Mouse (Mus musculus) thymus, postnatal 4 days (tissue): ENCODE measurements around the gene Itgb2l.
"Not testable (repeated sequence)": the region's sequence is repeated elsewhere in the genome, so short reads cannot be mapped to it uniquely, and the experiment has no call there.

Experiments used
- DNase-seq: peaks from one replicate; pipeline ENCODE4 v3.0.0; 2021

Itgb2l gene

GRCm38 (mm10) chr16:96443468-96443867, at the start of gene Itgb2l:
TSS of gene Itgb2l (minus strand) at chr16:96443619.
- DNase-seq = no peak

GRCm38 (mm10) chr16:96491530-96491929, 48.1 kb upstream of the Itgb2l start:
- no peak for DNase-seq

- DNase-seq = no peak
These were observed 44.6 kb upstream of the Itgb2l start for GRCm38 (mm10) chr16:96488038-96488437.

GRCm38 (mm10) chr16:96487007-96487684, 43.7 kb upstream of the Itgb2l start:
- DNase-seq = no peak

DNA sequence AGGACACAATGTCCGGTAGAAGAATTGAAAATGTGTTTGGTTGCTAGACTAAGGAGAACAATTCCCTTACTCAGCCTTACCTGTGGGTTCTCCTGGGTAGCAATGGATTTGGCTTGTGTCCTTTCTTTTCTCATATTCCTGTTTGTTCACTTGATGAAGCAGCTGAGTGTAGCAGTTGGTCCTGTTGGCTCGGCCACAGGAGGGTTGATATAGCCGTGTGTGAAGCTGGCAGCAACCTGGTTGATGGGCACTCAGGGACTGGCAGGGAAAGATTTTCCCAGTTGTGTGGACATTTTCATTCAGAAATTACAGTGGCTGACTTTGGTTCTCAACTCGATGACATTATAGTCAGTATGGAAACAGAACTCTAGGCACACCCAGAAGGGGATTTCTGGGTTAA, 38.4 kb upstream of the Itgb2l start:
- DNase-seq = no peak

DNA sequence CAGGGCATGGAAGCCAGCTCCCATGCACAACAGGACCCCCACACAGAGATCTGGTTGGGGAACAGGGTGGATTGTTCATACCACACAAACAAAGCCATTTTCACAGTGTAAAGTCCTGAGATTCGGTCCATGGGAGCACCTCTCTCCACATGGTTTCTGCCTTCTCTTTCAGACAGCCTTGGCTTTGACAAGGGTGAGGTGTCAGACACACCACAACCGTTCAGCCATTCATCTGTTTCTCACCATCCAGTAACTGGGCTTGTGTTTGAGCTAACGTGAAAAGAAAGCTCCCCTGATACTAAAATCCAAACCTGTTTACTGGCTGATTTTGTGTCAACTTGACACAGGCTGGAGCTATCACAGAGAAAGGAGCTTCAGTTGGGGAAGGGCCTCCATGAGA, 30.8 kb upstream of the Itgb2l start:
- no peak for DNase-seq

DNA sequence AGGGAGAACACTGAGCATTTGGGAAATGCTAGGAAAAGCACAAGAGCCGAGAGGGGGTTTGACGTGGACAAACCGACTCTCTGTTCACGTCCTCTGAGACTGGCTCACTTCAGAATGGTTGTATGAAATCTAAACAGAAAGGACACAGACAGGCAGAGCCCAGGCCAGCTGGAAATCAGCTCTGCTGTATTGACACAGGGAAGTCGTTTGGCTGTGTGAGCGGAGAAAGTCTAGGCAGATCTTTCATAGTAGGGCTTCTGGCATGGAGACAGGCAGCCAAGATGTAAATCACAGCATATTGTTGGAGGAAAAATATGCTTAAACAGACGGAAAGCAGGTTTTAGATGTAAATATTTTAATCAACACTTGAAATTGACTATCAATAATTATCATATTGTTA, 29.4 kb upstream of the Itgb2l start:
- DNase-seq = no peak

- no peak for DNase-seq
These were observed 28.9 kb upstream of the Itgb2l start for GRCm38 (mm10) chr16:96472361-96472760.

DNA sequence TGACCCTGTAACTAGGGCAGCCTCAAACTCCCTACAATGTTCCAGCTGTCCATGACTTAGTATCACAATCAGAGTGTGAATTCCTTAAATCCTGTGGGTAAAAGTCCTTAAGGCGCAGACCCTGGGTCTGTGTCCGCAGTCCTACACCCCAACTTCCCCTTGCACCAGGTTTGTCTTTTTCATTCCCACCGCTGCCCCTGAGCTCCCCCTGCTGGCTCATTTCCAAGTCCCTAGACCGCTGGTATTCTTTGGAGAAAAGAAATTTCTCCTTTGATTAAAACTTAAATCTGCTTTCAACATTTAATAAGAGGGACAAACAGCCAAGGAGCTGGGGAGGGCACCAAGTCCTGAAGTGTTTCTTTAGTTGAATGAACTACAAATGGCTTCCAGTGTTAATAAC, 26.2 kb upstream of the Itgb2l start:
- peak; percentile 70 for DNase-seq

DNA sequence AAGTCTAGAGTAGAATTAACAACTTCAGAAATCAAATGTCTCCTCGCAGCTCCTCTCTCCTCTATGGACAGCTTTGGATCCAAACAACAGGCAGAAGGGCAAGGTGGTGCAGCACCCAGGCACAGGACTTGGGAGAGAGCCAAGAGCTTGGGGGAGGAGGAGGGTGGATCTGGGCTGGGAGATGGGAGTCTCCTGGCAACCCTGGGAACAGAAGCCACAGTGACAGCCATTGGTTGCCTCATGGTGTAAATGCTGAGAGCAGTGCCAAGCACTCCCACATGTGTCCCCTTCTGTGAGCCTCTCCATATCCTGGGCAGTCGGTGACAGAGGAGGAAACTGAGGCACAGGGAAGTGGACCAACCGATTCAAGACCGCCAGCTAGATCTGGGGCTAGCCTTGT, 25.3 kb upstream of the Itgb2l start:
- DNase-seq = no peak

- no peak for DNase-seq
These were observed 24.6 kb upstream of the Itgb2l start for GRCm38 (mm10) chr16:96468011-96468410.

DNA sequence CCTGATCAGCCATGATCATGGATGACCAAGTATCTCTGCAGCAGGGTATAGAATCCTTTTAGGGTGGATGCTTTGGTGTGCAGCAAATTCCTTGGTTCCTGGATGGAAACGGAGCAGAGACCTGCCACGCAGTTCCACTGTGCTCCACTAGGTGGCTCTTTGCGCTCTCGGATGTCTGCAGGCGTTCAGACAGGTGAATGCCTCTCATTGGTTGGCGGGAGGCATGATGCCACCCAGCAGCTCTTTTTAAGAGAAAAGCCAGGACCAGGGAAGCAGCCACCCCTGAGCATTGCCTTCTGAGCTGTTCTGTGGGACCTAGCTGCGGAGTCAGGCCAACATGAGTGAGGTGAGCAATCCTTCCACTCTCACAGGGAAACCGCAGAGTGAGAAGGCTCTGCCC, 24.0 kb upstream of the Itgb2l start, which contains the start of gene Pcp4:
Gene Pcp4, plus strand, starts transcription at position 162 of the 400 bp plus-strand sequence.
- DNase-seq = peak; percentile 78

DNA sequence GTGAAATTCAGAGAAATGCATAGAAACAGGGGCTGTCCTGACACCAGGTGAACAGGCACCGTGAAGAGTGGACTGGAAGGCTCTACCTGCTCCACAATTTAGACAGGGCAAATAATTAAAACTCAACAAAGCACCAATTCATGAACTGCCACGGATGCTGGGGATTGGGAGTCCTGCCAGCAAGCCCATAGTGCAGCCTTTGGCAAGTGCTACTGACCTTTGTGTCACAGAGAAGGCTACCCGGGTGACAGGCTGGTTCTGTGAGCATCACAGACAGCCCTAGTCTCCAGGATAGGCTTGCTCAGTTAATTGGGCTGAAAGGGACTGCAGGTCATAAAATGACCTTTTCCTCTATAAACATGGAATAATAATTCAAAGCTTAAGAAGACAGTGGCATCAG, 17.4 kb upstream of the Itgb2l start:
- no peak for DNase-seq

- DNase-seq = no peak
These were observed 15.9 kb upstream of the Itgb2l start for GRCm38 (mm10) chr16:96459356-96459755.

DNA sequence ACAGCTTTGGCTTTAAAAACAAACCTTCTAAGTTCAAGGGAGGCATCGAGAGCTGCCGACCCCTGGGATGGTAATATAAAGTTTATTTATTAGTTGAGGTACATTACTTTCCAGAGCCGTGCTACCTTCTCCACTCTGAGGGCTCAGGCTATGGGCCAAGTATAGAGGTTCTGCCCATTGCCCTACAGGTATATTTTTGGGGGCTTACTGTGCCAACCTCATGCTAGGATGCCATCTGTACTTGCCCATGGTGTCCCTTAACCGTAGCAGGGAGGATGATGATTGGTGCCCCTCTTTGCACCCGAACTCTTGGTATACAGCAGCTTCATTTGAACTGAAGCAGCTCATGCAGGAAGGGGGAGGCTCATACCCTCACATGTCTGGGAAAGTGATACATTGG, 14.2 kb upstream of the Itgb2l start:
- DNase-seq = no peak

GRCm38 (mm10) chr16:96454086-96454485, 10.7 kb upstream of the Itgb2l start:
- no peak for DNase-seq

GRCm38 (mm10) chr16:96450871-96451270, 7.5 kb upstream of the Itgb2l start:
- not testable (repeated sequence) for DNase-seq

DNA sequence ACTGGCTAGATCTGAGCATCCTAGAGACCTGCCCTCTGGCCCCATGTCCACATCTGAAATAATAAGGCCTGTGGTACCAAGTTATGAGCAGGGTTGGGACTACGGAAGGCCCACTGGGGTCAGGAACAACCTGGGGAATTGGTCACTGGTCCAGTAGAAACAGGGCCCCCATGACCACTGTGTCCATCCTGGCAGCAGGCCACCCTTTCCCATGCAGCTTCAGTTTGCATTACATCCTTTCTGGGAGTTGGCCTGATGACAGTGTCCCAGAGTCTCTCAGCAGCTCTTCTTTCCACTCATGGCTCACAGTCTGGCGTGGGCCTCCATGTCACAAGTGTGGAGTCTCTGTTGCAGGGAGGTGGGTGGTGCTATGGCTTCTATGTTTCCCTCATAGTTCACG, 1.6 kb downstream of the Itgb2l start:
- no peak for DNase-seq

DNA sequence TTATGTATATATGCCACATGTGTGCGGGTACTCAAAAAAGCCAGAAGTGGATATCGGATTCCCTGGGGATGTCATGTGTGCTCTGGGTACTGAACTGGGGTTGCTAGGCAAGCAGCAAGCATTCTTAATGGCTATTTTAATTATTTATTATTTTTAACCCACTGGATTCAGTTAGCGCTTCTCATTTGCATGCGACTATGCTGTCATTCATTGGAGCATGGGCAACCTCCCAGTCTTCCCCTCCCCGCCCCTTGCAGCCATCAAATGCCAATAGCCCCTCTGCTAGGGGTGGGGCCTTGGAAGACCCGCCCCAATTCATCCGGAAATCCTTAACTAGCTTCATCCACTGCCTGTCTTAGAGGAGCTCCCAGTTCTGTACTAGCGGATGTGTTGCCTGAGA, 2.5 kb downstream of the Itgb2l start:
- DNase-seq = no peak

DNA sequence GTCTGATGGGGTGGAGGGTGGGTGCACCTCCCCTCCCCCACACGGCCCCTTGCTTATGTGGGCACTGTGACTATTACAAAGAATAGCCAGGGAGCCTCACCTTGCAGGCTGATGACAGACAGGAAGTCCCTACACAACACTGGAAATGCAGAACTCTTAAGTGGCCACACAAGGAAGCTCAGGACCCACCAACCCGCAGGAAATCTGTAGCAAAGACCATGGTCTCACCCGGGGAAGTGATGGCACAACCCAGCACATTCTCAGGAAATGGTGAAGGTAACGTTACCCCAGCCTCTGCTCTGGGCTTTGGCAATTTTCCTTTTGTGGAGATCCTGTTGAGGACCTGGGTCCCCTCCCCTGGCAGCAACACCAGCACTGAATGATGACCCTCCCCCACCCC, 3.7 kb downstream of the Itgb2l start:
- no peak for DNase-seq

- DNase-seq = no peak
These were observed 4.5 kb downstream of the Itgb2l start for GRCm38 (mm10) chr16:96438946-96439345.

DNA sequence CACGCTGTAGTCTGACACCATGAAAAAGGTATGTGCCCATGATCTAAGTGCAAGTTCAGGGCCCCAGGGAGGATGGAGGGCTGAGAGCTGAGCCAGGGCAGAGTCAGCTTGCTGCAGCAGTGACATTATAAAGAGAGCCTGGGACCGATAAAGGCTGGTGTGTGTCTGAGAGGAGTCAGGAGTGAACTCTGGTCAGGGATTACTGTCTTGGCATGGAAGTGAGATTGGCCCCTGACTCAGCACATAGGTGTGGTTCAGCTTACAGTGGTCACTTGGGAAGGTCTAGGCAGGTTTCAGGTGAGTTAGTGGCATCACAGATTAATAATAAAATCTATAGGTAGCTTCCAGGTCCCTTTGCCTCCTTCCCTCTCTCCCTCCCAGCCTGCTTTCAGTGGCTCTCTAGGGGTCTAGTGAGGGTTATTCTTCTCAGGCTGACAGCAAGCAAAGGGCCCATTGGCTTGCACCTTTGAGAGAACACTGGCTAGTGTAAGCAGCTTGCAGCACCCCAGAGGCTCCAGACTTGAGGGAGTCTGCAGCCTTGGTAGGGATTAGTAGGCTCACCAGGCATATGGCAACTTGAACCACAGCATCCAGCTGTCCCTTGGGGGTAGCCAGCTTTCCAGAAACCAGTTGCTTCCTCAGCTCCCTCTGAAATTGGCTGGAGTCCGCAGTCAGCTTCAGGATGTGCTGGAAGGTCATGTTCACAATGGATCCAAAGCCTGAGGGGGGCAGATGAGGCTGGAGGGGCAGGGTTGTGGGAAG, 9.2 kb downstream of the Itgb2l start:
- DNase-seq = no peak

DNA sequence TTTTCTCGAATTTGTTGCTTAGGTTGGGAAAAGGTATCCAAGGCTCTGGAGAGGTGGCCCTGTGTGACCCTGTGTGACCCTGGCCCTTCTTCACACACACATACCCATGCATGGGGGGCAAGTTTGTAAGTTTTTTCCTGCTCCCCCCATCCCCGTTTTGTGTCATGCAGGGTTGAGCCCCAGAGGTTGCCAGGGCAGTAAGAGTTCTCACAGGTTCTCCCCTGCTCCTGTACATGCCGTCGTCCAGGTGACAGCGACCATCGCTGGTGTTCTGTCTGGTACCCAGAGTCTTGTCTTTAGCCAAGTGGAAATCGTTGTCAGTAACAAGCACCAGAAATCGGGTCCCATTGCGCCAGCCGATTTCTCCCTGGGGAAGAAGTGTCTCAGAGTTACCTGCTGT, 10.2 kb downstream of the Itgb2l start:
- DNase-seq = no peak

DNA sequence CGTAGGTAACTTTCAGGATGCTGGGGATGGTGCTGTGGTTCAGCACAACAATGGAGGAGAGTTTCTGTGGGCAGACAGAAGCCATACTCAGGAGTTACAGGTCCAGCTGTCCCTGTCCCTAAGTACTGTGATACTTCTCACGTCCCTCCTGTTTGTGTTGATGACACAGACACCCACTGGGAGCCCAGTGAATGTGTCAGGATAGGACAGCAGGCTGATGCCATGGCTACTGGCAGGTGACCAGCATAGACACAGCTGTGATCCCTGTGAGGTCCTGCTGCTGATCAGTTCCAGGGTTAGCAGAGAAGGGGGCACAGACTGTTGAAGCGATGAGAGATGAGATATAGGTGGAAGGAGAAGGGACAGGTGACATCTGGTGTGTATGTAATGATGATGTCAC, 14.4 kb downstream of the Itgb2l start:
- DNase-seq = no peak

DNA sequence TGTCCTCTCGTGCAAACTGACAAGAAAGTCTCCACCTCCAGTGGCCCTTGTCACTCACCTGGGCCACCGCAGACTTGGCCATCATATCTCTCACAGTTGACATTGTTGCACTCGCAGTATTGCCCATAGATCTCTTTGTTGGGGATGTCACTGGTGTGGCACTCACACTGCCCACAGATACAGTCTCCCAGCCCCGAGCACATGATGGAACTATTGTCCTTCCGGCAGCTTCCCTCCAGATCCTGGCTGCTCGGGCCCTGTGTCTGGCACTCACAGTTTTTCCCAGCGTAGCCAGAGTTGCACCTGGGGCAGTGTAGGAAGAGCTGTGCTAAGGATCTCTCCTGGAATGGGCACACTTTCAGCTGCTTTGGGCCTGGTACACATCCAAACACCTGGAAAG, 16.7 kb downstream of the Itgb2l start:
- no peak for DNase-seq
